Mouse (Mus musculus) lung, adult 18-20 months (tissue): ENCODE measurements around the gene Gm3139.
"Not testable (repeated sequence)": the region's sequence is repeated elsewhere in the genome, so short reads cannot be mapped to it uniquely, and the experiment has no call there.

Experiments used
- DNase-seq, 2 experiments: peaks; one replicate each; pipeline ENCODE4 v3.0.0; 2022; ENCODE audit warnings: mixed read lengths in 2 of 2

Gene Gm3139

GRCm38 (mm10) chr5:94525987-94526386 lies at the start of gene Gm3139:
Gene Gm3139 (plus strand): TSS chr5:94526287.
- not testable (repeated sequence) for DNase-seq
